Mouse (Mus musculus) layer of hippocampus, adult 9-10 months (tissue): ENCODE measurements at regions not wholly inside any gene's neighbourhood (a gene's known extent, or its start where the extent isn't known, plus 50 kb on each side); places are given as distances from the start of the nearest gene placed in this dataset.

ENCODE experiments used
- DNase-seq: peaks from one replicate; pipeline ENCODE4 v3.0.0; 2022; ENCODE audit warnings: low spot score

GRCm38 (mm10) chr16:74739194-74740135, 327.8 kb upstream of the Robo2 start:
- no peak for DNase-seq

GRCm38 (mm10) chr16:74732940-74733776, 321.5 kb upstream of the Robo2 start:
- no peak for DNase-seq

- DNase-seq, result no peak
These were observed 318.7 kb upstream of the Robo2 start for GRCm38 (mm10) chr16:74730169-74730794.

GRCm38 (mm10) chr16:74723217-74723616, 311.6 kb upstream of the Robo2 start:
- DNase-seq, result no peak

- DNase-seq, result no peak
These were observed 306.5 kb upstream of the Robo2 start for GRCm38 (mm10) chr16:74718154-74718553.

DNA sequence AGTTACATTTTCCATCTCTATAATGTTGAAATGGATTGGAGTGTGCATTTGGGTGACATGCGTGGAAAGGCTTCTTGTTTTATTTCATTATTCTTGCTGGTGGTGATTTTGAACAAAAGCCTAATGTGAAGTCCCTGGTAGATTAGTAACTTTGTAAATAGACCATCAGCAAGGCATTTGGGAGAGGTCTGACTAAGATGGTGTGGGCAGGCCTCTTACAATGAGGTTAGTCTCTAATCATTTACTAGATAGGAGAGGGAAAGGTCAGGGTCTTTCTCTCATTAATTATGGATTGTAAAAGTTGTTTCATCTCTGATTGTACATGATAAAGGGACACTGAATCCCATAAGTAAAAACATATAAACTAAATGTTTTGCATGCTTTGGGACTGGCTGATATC, 306.0 kb upstream of the Robo2 start:
- no peak for DNase-seq

GRCm38 (mm10) chr16:74714950-74715349, 303.3 kb upstream of the Robo2 start:
- DNase-seq, result no peak

DNA sequence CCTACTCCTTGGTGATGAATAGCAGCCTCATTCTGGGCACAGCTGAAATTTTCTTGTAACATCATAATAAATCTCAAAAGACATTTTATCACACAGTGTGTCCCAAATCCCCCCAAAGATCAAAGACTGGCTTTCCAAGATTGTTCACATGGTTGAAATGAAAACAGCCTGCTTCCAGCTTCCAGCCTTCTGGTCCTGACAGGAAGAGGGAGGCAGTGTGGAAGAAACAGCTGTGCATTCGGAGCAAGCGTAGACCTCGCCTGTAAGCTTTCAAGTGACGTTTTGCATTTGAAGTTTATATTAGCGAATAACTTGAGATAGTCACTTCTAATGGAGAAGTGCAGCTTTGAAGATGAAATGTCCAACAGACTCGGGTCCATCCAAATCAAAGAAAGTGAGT, 300.9 kb upstream of the Robo2 start:
- DNase-seq, result no peak

DNA sequence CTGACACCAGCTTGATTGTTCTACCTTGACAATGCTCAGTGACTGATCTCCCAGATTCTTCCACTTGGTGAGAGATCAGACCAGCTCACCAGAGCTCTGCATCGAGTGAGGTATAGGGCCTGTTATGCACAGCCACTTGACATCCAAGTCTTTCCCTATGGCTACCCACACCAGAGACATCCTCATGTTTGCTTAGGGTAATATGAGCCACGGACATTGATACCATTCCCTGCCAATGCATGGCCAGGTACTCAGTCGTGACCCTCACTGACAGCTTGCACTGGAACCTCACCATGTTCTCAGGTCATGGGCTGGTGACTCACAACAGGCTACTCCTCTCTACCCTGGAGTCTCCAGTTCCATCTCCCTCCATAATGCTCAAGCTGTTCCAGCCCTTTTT, 290.4 kb upstream of the Robo2 start:
- DNase-seq, result no peak

DNA sequence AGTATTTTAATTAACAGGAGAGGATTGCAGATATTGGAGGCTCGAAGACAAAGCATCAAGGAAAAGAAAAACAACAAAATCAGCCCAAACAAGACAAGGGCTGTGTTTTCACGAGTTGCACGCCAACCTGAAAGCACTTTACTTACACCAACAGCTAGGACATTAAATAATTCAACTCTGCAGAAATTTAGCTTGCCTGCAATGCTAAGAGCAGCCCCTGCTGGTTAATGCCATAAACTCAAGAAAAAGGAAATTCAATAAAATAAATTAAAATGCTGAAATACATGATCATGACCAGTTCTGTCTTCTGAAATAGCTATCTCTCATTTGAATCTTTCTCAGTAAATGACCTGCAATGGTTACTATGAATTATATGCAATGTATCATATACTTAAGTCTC, 271.7 kb upstream of the Robo2 start:
- DNase-seq, result peak; percentile 11

DNA sequence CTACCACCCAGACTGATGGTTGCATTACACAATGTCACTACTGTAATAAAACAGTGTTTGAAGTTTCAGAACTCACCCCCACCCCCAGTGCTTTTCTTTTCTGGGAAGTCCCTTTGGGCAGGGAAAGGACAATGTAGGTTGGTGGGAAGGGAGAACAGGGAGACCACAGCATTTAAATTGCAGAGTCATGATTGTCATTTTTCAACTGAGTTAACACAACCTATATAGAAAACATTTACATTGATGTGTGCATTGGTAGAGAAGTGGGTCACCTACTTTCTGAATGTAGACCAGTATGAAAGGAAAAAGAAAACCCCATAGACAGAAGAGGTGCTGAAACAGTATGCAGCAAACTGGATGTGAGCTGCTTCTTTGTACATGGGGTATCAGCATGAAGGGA, 264.0 kb upstream of the Robo2 start:
- DNase-seq, result no peak

GRCm38 (mm10) chr16:74671466-74671865, 259.8 kb upstream of the Robo2 start:
- DNase-seq, result no peak

- no peak for DNase-seq
These were observed 252.7 kb upstream of the Robo2 start for GRCm38 (mm10) chr16:74664337-74664736.

DNA sequence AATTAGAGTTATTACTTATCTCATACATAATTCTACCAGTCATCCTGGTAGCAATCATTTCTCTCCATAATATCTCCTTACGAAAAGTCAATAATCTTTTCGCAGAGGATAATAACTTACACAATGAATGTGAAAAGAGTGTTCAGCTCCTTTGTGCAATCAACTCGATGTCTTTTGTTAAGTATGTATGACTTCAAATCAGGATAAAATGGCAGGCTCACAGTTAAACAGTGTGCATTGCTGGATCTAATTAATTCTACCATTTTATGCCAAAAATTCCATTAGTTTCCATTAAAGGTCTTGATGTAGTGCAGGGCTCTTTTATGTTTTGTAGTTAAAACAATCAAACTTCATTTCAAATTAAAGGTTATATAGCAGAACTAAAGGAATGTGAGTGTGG, 239.6 kb upstream of the Robo2 start:
- DNase-seq, result no peak

GRCm38 (mm10) chr16:74649207-74649606, 237.6 kb upstream of the Robo2 start:
- no peak for DNase-seq

- no peak for DNase-seq
These were observed 236.8 kb upstream of the Robo2 start for GRCm38 (mm10) chr16:74648384-74648783.

DNA sequence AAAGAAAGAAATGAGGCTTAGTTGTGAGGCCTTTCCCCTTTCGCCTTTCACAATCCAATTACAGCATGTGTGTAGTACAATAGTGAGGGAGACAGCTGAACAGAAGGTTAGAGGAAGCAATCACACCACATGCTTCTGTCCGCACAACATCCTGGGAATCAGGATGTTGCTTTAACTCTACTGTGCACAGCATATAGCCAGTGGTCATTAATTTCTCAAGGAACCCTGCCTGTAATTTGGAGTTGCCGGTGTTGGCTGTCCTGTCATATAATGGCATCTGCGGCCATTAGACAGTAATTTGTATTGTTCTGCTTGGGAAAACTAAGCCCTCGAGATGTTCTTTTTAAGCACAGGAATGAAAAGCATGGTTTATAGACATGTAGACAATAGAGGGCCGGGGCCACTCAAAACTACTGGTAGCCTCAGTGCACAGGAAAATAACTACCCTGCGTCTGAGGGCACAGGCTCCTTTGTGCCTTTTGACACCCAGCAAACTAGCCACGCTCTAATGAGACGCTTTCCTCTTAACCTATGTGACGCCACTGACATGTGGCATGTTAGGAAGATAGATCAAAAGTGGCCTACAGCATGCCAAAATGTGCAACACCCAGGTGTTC, 233.2 kb upstream of the Robo2 start:
- DNase-seq, result no peak

DNA sequence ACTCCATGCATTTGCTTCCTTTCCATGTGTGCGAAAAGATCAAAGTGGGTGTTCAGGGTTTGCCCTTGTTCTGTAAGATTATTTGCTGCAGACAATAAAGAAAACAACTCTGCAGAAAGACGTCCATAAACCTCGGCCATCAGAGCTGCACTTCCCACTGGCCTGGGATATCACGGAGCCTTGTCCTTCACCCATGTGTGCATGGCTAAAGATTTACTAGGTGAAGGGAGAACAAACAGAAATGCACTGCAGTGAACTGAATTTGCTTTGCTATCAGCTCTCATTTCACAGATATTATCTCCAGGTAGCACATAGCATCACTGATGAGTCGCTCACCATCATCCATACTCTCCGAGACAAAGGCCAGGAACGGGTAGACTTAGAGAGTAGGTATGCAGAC, 228.2 kb upstream of the Robo2 start:
- DNase-seq, result no peak

- no peak for DNase-seq
These were observed 226.0 kb upstream of the Robo2 start for GRCm38 (mm10) chr16:74637638-74638037.

DNA sequence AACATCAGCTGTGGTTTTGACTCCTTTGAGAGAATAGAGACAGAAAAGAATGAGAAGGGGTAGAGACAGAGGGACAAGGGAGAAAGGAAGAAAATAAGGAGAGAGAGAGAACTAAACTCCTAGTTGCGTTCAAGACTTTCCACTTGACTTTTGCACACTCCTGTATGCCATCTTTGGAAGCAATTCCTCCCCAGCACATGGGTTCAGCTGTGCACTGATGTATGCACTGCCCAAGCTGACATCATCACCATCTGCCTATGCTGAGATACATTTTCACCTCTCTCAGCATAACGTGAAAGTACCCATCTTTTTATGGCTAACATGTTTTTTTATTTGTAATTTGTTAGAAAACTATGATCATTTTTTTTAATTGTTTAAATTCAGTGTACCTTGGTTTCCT, 214.2 kb upstream of the Robo2 start:
- no peak for DNase-seq

DNA sequence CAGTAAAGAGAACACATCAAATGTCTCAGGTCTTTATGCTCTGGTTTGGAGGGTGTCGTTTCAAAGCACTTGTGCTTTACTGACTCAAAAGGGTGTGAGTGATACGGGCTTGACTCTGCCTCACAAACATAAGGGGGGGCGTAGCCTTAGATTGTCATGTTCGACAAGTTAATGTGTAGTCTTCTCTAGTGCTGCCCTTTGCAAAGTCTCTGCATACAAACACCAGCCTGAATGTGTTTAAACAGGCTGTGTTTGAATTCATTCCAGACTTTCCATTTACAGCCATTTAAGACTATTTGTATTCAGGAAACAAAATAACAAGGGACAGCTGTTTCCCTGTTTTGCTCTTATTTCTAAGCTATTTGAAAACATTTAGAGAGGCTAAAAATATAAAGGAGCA, 200.4 kb upstream of the Robo2 start:
- DNase-seq, result no peak

DNA sequence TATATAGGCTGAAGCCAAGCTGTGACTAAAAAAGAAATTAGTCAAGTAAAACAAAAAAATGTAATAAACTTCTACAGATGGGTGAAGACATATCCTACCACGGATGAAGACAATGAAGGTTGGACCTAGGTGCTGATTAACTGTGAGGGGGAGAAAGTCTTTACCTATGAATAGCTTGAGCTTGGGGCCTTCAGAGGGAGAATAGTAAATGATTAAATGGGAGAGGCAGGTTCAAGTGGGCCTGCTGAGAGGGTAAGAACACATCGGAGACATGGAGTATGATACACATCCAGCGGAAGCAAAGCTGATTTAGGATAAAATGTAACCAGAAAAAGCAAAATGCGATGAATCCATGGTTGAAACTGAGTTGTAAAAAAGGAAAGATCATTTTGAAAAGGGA, 197.9 kb upstream of the Robo2 start:
- DNase-seq, result no peak
